Mouse (Mus musculus) cerebellum, adult 8-10 months (tissue): Measurements from ENCODE around the gene Styx.
A peak's percentile ranks its signal among the peaks of the same experiment; 100 is the strongest.
"Not testable (repeated sequence)": the region's sequence is repeated elsewhere in the genome, so short reads cannot be mapped to it uniquely, and the experiment has no call there.

ENCODE experiments used
- DNase-seq: peaks from one replicate; pipeline ENCODE4 v3.0.0; 2022

The Styx gene

DNA sequence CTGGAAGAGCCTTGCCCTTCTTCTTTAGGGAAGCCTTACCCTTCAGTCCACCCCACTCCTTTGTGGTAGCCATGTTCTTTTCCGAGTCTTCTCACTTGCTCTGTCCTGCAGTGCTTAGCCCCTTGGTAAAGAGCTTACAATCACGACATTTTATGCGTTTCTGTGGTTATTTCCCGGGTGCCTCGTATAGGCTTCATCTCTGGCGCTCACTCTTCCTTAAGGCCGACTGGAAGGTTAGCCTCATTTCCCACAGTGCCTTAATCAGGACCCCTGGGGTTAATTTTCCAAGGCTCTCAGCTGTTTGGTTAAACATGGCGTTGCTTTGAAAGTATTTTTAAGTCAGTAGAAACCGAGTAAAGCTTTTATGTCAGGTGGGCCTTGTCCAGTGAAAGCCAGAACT, 88.5 kb downstream of the Styx start:
- no peak for DNase-seq

DNA sequence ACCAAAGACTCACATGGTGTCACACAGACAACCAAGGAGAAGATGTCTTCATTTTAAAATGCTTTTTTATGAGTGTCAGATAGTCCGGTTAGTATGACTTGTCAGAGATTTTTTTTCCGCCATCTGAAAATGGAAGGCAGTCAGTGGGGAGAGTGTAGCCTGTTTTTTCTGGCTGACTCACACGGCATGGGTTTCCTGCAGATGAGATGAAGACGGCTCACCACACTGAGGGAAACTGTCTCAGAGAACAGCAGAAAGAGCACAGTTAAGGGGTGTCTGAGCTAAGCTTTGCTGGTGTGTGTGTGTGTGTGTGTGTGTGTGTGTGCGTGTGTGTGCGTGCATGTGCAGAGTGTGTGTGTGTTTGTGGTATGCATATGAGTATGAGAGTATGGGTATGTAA, 90.4 kb downstream of the Styx start:
- DNase-seq, result no peak

DNA sequence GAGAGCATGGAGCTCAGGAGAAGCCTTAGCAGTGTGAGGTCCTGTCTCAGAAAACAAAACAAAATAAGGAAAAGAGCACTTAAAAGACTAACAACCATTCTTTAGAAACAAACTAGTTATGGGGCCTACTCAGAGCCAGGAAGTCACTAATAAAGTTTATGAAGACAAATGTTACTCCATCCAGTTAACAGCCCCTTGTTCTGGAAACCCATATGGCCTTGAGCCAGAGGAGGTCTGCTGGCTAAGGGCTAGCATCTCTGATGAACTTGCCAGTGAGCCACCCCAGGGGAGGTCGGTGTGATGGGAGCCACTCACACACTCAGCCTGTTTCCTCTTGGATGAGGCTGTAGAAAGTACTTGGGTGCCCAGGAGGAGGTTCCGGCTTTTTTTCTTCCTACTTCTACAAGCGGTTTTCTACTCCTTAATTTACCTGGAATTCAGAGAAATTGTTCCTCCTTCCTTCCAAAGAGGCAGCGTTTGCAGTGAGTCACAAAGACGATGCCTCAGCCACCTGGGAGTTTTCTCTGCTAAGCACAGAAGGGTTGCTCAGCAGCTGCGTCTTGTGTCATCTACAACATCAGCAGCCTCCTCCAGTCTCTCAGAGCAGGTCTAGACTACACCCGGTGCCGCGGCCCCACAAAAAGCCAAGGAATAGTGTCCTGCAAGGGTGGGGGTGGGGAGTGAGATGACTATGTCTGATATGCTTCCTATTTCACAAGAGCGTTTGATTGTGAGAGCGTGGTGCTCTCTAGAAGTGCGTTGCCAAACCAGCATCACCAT, 92.1 kb downstream of the Styx start:
- no peak for DNase-seq

DNA sequence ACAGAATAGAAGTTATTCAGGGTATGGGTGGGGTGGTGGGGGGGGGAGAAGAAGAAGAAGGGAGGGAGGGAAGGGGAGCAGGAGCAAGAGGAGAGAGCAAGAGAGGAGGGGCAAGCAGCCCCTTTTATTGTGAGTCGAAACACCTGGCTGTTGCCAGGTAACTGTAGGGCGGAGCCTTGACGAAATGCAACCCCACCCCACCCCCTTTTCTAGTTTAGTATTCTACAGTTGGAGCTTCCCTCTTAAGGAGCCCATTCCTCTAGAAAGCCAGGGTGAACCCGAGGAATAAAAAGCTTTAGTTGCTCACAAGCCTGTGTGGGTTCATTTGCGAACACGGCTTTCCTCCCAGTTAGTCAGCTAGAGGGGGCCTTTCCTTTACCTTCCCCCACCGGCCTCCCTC, 94.0 kb downstream of the Styx start:
- no peak for DNase-seq

DNA sequence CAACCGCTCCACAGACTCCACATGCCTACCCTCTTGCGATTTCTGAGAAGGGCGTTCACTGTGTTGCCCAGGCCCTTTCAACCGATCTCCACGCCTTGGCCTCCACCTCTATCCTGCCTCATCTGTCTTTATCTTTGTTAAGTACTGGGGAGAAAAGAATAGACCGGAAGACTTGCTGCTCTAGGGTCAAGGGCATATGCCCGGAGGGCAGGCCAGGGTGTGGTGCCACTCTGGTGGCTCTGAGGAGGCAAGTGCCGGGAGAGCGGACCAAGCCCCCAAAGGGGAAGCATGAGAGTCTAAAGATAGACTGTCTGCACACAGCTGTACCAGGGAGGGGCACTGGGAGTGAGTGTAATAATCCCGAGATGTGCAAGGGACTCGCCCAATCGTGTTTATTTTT, 94.6 kb downstream of the Styx start:
- no peak for DNase-seq

DNA sequence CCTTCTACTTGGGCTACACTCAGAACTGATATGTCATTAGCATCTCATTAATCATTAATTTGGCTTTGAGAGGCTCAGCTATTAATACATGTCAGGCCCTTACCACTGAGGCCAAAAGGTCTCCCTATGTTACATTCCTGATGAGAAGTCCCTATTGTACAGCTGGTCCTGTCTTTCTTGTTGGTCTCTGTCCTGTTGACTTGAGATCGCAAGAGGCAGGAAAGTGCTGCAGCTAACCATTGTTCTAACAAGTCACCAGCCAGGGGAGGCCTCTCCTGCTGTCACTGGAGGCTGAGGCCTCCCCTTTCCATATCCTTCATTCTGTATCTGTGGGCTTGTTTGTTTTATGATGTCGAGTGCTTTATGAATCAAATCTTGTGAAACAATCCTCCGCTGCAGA, 95.9 kb downstream of the Styx start:
- no peak for DNase-seq

DNA sequence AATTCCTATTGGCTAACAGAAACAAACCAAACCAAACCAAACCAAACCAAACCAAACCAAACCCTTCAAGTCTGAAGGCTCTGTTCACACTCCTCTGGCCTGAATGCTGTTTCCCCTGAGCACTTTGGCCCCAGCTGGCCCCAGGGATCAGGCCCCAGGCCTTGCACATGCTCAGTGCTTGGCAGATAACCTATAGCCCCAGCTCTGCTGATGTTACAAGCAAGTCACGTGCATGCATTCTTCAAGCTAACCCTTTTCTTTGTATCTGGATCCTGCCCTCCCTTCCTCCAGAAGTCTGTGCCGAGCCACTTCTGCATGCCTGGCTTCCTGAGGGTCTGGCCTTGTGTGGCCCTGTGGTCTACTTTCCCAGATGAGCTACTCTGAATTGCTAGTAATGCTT, 100.2 kb downstream of the Styx start:
- DNase-seq, result no peak

DNA sequence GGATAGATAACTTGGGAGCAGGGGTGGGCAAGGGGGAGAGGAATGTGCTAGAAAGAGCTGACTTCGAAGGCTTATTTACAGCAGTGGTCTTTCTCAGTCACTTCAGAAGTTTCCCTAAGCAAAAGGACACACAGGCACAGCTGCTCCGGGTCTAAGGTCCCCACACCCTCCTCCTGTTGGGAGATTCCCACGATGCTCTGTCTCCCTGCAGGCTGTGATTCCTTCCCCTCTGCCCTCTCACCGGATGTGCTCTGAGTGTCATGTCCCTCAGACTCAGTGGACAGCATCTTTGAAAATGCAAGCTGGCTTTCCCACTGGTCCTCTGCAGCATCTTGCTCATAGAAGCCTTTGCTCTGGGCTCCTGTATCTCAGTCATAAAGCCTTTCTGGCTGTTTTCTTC, 101.3 kb downstream of the Styx start:
- no peak for DNase-seq

DNA sequence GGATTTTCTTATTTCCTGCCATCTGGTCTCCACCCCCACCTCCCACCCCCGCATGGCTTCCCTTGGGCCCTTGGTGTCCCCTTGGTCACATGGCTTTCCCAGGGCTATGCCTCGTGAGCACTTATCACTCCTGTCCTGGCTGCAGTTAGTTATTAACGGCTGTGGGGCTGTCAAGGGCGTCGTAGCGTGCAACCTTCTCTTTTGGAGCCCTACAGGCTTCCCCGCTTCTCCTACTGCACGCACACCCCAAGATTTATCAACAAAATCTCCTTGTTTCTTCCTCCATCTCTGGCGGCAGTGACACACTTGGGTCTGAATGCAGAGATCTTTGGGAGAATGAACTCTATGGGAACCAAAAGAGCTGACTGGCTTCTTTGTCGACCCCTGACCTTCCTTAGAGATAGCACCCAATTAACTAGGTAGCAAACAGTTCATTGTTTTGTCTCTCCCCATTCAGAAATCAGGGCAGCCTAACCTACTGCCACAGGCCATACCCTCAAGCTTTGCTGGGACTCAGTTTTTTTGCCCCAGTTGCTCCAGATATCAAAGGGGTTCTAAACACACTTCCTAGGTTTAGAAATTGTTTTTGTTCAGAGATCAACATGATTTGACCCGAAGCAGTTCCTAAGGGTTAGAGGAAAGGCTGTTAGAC, 102.1 kb downstream of the Styx start:
- peak; percentile 30 for DNase-seq

DNA sequence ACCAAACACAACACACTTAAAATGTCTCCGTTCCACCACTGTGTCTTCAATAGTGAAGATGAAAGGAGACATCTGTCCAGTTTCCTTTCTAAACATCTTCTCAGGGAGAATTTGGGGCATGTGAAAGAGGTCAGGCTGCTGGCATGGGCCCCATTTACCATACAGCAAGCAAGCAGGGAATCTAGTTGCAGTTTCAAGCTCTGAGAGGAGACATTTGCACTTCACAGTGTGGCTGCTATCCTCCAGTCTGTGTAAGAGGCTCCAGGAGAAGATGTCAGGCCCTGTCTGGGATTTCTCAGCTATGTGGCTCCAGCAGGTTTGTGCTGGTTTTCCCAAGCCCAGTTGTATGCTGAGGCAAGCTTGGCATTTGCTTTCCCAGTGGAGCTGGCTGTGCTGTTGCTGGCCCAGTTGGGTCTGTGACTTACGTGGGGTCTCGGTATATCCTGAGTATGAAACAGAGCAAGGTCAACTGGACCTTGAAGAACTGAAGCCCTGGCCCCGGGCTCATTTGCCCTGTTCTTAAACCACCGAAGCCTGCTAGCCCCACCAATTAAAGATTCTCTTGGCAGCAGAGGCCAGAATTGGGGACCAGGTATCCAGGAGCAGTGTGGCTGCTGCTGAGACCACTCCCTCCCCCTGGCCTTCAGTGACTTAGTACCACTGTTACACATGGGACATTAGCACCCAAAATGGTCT, 102.8 kb downstream of the Styx start:
- no peak for DNase-seq

DNA sequence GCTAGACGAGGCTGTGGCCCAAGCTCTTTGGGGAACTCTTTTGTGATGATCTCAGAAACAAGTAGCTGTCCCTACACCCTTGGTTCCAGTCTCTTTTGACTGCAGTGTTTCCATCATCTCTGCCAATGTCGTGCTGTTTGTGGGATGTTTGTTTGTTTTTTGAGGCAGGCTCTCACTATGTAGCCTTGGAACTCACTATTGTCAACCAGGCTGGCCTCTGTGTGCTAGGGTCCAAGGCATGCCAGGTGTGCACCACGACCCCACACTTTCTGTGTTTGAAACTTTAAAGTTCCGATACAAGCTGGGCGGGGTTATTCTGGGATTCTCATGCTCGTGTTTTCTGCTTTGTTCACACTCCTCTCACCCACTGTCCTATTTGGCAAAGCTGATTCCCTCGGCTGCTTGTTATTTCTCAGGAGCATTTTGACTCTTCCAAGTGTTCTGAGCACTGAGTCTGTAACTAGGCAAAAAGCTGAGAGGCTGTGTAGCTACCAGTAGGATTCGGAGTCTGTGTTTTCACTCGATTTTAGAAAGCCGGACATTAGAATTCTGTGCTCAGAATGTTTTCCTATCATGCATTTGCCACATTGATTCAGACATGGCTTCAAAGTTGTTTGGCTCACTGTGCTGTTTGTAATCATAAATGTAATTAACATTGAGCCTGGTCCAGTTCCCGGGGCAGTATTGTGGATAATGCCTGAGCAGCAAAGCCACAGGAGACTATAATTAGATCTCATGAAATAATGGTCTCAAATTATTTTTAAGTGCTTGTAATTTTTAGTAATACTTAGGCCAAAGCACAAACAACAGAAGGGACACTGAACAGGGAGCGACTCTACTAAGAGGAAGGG, 105.0 kb downstream of the Styx start:
- DNase-seq, result no peak

DNA sequence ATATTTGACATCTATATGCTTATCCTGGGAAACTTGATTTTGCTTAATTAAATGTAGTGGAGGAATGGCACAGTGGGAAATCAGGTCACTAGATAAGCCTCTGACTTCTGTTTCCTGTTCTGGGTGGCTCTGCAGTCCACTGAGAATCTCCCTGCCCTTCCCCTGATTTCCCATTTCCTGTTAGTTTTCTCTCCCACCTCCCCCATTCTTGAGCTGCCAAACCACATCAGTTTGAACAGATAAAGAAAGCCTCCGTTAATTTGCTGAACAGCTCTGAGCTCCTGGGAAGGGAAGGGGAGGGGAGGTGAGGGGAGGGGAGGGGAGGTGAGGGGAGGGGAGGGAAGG, 105.6 kb downstream of the Styx start:
- no peak for DNase-seq

DNA sequence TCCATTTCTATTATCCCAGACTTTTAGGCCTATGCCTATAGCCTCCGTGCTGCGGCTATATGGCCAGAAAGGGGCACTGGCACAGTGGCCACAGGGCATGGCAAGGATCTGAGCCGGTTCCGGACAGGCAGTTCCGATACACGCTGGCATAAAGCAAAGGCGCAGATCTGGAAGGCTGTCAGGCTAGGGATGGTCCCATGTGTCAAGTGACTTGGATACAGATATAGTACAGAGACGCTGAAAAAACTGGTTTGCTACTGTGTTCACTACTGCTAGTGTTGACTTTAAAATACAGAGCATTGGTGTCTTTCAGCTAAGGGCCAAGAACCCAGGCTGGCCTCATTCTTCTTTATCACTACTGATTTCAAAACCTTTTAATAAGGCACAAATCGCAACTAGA, 106.1 kb downstream of the Styx start:
- DNase-seq, result no peak

DNA sequence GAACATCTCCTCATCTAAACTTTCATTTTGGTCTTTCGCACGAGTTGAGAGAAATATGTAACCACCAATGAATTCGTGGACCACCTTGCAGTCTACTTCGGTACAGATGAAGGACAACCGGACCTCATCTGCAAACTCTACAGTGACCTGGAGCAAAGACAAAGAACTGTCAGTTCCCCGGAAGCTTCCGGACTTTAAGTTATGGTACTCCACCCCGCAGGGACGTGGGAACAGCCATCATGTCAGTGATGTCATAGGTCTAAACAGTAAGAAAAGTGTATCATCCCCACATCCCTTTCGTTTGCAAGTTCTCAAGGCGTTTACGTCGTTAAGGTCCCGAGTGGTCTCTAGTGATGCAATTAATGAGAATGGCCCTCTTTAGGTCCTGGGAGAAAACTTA, 109.0 kb downstream of the Styx start:
- no peak for DNase-seq

DNA sequence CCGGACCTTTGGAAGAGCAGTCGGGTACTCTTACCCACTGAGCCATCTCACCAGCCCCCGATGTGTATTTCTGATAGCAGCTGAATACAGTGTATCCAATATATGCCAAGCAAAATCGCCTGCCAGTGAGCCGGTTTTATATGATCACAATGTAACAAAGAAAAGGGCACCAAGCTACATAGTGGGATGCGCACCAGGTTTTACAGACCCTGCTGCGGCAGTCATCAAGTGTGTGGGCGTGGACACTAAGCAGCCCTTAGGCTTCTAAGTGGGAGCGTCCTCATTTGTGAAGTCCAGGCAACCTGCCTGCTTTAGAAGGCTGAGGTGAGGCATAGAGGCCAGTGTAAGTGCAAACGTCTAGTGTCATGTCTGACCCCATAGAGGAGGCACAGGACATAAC, 109.6 kb downstream of the Styx start:
- DNase-seq, result no peak

DNA sequence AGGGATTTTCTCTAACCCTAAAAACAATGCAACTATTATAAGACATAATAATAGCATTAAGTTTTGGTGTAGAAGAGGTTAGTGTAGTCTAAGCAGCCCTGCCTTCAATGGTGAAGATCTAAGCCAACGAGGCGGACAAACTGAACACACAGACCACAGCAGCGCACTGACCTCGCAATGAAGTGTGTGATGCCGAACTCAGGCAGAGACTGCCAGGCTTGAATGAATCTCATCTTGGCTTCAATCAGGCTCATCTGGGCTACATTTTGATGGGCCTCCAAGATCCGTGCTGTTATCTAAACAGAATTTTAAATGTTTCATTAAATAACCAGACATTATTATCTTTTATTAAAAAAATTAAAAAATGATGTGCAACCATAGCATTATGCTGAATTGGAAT, 111.1 kb downstream of the Styx start:
- DNase-seq, result no peak

DNA sequence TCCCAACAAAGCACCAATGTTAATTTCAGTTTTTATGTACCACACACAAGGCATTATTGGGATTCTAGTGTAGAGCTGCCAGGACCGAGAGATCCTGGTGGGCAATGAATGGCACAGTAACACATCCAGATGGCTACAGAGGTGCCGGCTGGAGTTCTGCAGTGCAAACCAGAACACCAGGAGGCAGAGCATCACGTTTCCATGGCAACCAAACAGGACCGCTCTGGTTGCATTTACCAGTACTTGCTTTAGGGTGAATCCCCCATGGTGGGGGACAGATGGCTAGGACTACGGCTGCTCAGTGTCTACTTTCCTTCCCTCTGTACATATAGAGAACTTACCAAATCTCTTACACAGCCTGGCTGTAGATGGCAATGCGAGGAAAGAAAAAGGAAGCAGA, 111.5 kb downstream of the Styx start:
- DNase-seq, result no peak

DNA sequence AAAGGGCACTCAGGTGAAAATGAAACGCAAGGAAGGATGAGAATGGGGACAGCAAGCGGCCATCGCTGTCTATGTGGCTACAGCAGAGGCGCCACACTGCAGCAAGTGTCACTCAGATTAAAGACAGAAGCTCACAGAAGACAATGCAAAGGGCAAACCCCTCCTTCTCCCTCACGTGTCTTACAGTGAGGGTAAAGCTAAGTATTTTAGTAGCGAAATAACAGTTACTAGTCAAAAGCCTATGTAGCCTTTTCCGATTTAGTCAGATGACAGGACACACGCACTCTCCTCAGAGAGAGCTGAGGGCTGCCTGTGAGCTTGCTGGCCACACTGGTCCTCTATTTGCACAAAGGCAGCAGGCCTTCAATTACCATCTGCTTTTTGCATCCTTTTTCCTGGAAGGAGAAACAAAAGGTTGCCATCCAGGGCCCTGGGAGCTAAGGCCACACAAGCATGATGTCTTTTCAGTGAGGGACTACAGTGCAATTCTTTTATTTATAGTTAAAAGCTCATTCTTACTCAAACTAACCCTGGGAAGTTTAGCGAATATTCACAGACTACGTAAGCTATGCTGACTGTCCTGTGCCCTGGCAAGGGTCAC, 112.1 kb downstream of the Styx start:
- no peak for DNase-seq

DNA sequence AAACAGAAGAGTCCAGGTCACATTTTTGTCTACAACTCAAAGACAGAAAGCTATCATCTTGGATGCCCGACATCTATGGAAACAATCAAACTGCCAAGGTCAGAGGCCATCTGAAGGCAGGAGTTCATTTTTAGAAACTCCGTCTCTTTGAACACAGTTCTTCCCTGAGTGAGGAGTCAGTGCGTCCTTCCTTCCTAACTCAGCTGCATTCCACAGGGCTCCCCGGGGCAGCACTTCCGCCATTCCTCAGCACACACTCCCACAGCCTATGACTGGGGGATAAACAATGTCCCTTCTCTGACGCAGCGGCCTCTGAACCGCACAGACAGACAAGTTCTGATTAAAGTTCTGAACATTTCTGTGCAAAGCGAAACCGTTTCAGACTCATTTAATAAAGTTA, 112.7 kb downstream of the Styx start:
- DNase-seq, result no peak

DNA sequence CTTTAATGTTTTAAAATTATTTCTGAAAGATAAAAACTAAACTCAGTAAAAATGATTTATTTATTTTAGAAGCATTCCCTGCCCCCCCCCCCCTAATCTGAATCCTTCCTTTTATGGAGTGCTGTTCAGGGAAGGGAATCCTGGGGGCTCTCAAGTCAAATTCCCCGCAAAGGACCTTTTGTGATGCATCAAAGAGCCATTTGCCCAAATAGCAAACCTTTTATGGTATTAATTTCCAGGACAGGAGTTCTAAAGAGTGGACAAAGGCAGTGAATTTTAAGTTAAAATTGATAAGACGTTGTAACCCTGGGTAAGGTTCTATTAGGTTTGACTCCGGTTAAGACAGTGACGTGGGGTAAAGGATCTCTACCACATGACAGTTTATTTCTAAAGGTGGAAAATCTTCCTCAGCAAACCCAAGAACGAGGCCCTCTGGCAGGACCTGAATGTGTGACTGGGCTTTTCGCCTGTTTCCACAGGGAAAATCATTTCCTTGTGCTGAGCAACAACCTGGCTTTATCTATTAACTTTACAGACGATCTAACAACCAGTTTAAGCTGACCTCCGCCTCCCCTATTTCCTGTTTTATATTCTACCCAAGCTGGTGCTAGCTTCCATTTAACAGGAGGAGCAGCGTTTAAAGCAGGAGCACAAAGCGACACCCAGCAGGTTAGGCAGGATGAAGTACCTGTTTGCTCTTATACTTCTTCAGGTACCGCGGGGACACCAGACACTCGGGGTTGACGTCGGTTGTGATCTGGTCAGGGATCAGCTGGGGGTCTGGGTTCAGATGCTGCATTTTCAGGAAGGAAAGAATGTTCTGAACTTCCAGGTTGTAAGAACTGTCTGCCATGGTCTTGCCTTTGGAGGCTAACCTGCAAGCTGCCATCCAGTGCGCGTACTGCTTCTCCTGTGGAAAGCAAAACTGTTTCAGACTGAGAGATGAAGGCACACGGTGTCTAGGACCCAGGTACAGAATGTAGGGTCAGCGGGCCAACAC, 113.4 kb downstream of the Styx start:
- DNase-seq, result no peak

DNA sequence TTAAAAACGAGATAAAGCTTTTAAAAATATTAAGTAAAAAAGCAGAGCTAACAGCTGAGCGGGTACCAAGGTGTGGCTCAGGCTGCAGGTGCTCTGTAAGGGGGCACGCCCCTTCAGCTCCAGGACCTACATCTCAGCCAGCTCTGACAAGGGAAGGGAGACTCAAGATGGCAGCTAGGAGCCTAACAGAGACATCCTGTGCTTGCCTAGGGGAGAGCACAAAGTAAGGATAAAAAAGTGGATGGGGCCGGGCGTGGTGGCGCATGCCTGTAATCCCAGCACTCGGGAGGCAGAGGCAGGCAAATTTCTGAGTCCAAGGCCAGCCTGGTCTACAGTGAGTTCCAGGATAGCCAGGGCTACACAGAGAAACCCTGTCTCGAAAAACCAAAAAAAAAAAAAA, 115.5 kb downstream of the Styx start:
- DNase-seq, result not testable (repeated sequence)

DNA sequence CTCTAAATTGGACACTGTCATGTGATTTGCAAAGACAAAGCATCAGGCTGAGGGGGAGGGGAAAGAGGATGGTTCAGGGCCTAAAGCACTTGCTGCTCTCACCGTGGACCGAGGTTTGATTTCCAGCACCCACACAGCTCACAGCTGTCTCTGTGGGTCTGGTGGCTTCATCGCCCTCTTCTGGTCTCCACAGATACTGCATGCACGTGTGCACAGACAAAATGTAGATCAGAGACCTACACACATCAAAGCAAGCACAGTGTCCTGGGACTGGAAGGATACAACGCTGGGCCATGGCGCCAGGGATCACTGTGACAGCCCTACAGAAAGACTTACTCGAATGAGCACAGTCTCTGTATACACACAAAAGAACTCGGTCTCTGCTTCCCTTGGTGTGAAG, 118.6 kb downstream of the Styx start:
- DNase-seq, result no peak
